Mouse (Mus musculus) kidney, adult 9 months (tissue): Measurements from ENCODE around the gene Spem1.
"Not testable (repeated sequence)": the region's sequence is repeated elsewhere in the genome, so short reads cannot be mapped to it uniquely, and the experiment has no call there.

ENCODE experiments used
- DNase-seq: peaks from one replicate; pipeline ENCODE4 v3.0.0; 2022

Gene Spem1

GRCm38 (mm10) chr11:69822080-69822479 is at the start of gene Spem1:
Gene Spem1, minus strand, starts transcription at chr11:69822180.
- no peak for DNase-seq

DNA sequence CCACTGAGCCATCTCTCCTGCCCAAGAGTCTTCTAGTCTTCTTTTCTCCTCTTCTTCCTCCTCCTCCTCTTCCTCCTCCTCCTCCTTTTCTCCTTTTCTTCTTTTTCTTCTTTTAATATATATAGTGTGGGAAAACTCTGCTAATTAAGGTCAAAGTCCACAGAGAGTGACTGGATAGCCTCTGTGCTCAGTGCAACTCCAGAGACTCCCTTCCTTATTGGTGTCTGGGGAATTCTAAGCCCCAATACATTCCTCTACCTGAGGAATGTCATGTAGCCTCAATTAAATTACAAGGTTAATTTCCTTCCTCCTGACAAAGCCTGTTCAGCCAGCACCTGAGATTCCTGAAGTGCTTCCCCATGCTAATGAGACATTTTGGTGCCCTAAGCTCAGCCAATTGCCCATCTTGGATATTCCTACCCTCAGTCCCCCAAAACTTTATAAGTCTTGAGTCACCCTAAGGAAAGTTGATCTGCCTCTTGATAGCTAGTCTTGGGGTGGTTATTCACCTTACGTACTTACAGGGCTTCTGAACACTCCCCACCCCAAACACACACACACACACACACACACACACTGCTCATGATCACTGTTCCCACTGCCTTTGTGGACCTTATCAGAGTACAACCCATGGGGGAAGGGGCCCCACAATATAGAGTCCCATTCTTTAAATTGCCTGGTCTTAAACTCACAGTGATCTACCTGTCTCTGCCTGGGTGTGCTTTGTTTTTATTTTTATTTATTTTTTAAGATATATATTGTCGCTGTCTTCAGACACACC is 48.5 kb upstream of the Spem1 start:
- no peak for DNase-seq

- no peak for DNase-seq
These were observed 45.4 kb upstream of the Spem1 start for GRCm38 (mm10) chr11:69867335-69867734.

GRCm38 (mm10) chr11:69865561-69865960 is 43.6 kb upstream of the Spem1 start:
- no peak for DNase-seq

GRCm38 (mm10) chr11:69864138-69864860 is 42.3 kb upstream of the Spem1 start:
- DNase-seq = no peak

- not testable (repeated sequence) for DNase-seq
These were observed 41.7 kb upstream of the Spem1 start for GRCm38 (mm10) chr11:69863729-69864128.

DNA sequence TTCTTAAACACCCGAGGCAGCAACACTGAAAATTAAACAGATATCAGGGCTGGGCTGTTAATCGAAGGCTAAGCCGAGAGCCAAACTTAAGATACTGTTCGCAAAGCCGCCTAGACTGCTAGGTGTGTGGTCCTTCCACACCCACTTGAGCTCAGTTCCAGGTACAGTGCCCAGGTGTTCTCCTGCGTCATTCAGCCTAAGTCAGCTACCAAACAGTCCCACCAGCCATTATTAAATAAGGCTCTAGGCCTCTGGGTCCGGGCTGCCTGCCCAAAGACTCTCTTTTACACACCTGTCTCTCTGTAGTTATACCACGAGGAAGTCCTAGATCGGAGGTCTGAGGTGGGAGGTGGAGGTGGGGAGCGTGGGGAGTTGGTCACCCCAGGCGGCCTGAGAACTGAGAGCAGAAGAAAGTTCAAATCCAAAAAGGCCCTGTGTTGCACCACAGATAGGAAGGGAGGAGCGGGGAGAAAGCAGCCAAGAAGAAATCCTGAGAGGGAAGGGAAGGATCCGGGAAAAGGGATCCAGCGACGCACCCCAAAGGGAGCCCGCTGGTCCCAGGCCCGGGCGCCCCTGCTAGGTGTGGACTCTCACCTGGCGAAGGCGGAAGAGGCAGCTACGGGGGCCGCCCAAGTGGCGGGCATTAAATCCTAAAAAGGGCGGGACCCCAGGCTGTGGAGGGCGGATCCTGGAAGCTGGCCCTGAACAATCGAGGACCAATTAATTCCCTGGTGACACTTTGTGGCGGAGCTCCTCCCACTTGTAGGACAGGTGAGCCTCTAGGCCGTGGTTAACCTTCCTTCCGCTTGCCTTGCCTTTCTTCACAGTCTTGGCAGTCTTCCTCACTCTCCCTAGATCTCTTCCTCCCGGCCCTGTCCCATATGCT is 36.4 kb upstream of the Spem1 start, which contains the start of gene Tnk1:
Gene Tnk1 (minus strand): TSS at position 618 of the 886 bp plus-strand sequence.
- peak; percentile 74 for DNase-seq

GRCm38 (mm10) chr11:69855347-69855746 is 33.4 kb upstream of the Spem1 start:
- peak; percentile 41 for DNase-seq

DNA sequence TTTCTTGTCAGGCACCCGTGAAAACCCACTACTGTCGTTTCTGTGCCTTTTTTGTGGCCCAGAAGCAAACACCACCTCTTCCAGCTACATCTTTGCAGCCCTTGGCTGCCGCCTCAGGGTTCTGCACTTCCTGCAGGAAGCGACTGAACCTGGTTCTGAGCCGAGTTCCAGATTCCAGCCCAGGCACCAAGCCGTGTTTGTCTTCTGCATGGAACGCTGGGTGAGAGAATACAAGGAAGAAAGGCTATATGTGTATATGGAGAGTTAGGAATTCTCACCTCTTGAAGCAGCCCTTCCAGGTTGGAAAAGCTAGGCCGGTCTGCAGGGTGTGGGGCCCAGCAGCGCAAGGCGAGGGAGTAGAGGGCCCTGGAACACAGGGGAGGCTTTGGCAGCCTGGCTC is 32.7 kb upstream of the Spem1 start:
- no peak for DNase-seq

DNA sequence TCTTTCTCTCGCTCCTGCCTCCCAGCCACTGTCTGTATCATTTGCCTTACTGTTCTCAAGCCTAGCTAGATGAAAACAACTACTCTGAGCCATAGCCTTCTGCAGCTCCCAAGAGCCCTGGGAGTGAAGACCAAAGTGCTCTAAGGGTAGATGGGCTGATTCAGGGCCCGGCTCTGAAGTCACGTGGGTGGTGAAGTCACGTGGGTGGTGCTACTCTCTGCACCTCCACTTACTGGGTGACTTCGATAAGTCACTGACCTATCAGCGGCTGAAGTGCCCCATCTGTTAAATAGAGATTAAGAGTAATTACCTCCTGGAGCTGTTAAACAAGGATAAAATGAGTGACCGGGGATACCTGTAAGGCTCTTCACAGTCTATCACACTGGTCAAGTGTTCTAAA is 32.0 kb upstream of the Spem1 start:
- DNase-seq = peak; percentile 50

DNA sequence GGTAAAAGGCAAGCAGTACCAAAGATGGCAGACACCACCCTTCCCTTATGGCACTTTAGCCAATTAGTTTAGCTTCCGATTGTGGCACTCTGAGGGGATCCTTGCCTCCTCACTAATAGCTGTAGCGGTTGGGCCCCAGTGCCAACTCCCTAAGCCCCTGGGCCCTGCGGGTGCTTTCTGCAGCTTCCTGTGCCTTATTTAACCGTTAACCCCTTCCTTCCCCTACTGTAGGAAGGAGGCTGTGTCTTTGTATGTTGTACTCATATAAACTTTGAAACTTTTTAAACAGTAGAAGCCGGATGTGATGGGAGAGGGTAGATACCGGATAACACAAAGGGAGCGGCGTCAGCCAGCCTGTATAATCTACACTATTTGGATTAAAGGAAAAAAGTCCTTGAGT is 28.8 kb upstream of the Spem1 start:
- no peak for DNase-seq

DNA sequence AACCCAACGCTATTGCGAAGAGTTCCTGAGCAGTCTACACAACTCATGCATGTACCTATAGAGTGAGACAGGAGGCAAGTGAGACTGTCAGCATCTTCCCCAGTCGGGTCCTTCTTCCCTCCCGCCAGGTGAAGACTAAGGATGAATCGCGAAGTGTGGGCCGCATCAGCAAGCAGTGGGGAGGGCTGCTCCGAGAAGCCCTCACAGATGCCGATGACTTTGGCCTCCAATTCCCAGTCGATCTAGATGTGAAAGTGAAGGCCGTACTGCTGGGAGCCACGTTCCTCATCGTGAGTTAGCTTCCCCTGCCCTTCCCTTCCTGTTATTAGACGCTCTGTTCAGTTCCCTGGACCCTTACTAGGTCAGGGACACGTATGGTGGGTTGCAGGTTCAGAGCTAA is 27.9 kb upstream of the Spem1 start:
- DNase-seq = no peak

GRCm38 (mm10) chr11:69849128-69849527 is 27.1 kb upstream of the Spem1 start:
- no peak for DNase-seq

DNA sequence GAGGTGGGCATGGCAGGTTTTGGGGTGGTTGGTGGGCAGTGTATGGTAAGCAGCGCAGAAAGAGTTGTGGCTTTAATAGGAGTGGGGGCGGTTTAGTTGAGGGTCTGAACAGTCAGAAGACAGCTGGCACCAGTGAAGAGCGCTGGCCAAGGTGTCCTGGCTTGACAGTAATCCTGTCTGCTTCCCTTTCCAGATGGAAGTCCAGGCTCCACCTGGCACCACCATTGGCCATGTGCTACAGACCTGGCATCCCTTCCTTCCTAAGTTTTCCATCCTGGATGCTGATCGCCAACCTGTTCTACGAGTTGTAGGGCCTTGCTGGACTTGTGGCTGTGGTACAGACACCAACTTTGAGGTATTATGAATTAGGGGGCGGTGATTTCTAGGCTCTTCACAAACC is 26.0 kb upstream of the Spem1 start:
- DNase-seq = no peak

DNA sequence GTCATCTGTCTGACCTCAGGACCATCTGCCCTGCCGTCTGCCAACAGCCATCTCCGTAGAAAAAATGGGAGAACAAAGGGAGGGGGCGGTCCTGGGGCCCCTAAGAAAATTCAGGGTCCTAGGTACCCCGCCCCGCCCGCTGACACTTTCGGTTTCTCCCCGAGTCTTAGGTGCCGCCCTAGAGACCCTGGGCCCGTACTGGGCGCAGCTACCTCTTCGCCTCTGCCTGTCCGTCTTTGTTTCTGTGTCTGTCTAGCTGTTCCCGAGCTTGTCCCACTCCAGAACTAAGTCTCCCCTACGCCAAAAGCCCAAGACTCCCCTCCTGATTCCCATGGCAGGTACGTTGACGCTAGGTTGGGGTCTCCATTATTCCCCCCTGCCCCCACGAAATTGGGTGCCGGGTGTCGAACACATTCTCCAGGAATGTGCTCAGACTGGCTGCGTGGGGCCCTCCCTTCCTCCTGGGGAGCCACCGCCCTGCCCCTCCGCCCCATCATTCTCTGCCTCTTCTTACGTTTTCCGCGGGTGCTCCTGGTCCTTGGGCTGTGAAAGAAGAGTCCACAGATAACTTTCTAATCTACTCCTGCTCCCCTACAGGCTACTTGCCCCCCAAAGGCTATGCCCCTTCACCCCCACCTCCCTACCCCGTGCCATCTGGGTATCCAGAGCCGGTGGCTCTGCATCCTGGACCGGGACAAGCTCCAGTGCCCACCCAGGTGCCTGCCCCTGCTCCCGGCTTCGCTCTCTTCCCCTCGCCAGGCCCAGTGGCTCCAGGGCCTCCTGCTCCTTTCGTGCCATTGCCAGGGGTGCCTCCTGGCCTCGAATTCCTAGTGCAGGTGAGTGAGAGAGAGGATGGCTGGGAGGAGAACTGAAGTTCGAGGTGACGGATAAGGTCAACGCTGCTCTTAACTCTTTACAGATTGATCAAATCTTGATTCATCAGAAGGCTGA is 25.0 kb upstream of the Spem1 start:
- DNase-seq = no peak

DNA sequence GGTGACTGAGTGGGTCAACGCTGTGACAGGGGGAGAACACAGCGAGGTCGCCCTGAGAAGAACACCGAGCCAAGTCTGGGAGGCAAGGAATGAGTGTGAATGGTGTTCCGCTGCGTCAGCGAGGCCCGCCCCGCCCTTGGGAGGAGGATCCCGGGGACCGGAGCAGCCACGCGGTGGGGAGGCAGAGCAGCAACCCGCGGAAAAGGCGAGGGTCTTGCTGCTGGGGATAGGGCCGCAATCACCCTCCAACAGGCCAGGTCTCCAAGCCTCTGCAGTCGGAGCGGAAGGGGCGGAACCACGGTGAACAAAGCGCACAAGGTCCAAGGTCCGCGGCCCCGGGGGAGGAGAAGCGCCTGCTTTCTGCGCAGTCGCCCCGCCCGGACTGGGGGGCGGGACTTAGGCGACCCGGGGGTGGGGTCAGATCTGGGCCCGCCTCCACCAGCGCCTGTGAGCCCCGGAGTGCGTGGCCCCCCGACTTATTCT is 24.3 kb upstream of the Spem1 start, which contains the start of gene Plscr3:
Gene Plscr3 (plus strand): TSS at position 179 of the 483 bp plus-strand sequence.
- DNase-seq = peak; percentile 96

DNA sequence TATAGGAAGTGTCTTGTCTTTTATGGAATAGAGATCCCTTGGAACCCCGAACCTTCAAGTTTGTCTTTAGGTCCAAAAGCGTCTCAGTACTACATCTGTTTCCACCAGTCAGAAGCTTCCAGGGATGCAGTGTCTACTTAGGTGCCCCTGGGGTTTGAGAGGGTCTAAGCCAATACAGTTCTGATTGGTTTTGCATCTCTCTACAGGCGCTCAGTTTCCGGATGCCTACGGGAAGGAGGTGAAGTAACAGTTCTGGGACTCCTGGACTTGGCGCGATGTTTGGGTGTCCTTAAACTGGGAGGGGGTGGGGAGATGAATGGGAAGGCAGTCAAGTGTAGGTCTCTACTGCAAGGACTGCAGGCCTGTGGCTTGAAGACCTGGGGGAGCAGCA is 16.7 kb upstream of the Spem1 start:
- no peak for DNase-seq

DNA sequence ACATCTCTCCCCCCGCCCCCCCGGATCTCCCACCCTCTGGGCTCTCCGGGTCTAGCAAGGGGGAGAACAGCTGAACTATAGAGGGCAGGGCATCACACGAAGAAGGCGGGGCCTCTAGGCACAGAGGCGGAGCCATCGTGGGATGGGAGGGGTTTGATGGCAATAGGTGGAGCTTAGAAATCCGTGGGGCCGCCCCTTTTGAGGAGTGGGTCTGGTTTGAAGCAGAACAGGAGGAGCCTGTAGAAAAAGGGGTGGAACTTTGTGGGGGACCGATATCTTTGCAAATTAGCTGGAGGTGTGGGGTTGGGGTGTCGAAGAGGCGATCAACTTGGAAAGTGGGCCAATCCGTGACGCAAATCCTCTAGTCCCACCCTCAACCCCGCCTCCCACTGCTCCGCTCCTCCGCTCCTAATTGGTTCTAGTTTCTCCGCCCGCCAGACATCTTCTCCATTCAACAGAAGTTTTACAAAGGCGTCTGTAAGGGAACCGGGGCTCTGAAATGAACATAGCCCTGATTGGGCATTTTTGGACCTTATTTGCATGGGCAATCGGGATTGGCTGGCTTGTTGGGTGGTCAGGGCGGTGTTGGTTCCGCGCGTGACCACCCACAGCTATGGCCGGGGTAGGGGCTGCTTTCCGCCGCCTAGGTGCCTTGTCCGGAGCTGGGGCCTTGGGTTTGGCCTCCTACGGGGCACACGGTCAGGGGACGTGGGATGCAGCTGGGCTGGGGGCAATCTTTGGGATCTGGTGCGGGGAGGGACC is 16.2 kb upstream of the Spem1 start, which contains the start of gene Tmem256:
Gene Tmem256 (plus strand): TSS at position 563 of the 762 bp plus-strand sequence.
- peak; percentile 99 for DNase-seq

- DNase-seq = no peak
These were observed 15.6 kb upstream of the Spem1 start, which contains the start of gene Nlgn2 for GRCm38 (mm10) chr11:69837604-69837951. Gene Nlgn2, minus strand, starts transcription at chr11:69837784.

DNA sequence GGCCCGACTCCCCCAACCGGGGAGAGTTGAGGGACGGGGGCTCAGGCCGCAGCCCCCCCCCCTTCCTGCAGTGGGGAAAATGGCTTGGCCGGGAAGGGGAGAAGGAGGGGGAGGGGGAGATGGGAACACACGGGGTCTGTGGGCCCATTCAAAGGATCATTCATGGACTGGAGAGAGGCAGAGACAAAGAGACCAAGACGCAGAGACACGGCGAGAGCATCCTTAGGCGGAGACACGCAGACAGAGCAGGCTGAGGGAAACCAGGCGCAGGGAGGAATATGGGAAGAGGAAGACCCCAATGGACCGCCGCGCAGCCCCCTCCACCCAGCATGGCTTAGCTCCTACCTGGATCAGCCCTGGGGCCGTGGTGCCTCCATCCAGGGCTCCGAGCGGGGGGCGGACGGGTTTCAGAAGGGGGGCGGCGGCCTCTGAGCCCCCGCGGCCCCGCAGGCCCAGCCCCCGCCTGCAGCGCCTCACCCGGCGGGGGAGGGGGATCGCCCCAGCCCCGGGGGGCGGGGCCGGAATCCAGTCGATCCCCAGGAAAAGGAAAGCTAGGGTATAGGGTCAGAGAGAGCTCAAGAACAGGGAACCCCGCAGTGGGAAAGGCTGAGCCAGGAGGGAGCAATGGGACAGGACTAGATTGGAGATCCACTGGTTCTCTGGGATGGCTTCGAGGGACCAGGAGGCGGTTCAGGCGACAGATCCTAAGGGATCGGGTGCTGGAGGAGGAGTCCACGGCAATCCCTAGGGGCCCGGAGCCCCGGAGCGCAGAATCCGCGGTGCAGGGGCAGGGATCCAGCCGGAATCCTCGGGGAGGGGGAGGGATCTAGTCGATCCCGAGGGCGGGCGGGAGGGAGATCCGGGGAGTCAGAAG is 15.0 kb upstream of the Spem1 start:
- peak; percentile 30 for DNase-seq
